Mouse (Mus musculus) heart, adult 9 months (tissue): ENCODE measurements around the gene Traf3.

ENCODE experiments used
- DNase-seq, 2 experiments: peaks; one replicate each; pipeline ENCODE4 v3.0.0; 2022; ENCODE audit warnings: low spot score in 2 of 2

Gene Traf3

GRCm38 (mm10) chr12:111251227-111251626 lies 85.1 kb downstream of the Traf3 start:
- DNase-seq = no peak

- no peak for DNase-seq
Measured at GRCm38 (mm10) chr12:111263650-111264049, 97.5 kb downstream of the Traf3 start.

GRCm38 (mm10) chr12:111265212-111265611 lies 99.0 kb downstream of the Traf3 start:
- DNase-seq = no peak

GRCm38 (mm10) chr12:111266592-111266991 lies 100.4 kb downstream of the Traf3 start:
- no peak for DNase-seq

GRCm38 (mm10) chr12:111267673-111268325 lies 101.6 kb downstream of the Traf3 start:
- no peak for DNase-seq

GRCm38 (mm10) chr12:111270629-111271277 lies 104.6 kb downstream of the Traf3 start, which contains the start of gene Amn:
Gene Amn (plus strand): TSS chr12:111271095.
- DNase-seq = no peak

GRCm38 (mm10) chr12:111271406-111271805 lies 105.2 kb downstream of the Traf3 start:
- no peak for DNase-seq

- DNase-seq = no peak
Measured at GRCm38 (mm10) chr12:111271966-111272365, 105.8 kb downstream of the Traf3 start.

- peak; percentile 16 to 49 for DNase-seq
Measured at GRCm38 (mm10) chr12:111272420-111272819, 106.2 kb downstream of the Traf3 start.

GRCm38 (mm10) chr12:111274006-111274405 lies 107.8 kb downstream of the Traf3 start:
- DNase-seq = no peak

- no peak for DNase-seq
Measured at GRCm38 (mm10) chr12:111274447-111275149, 108.4 kb downstream of the Traf3 start.

GRCm38 (mm10) chr12:111275150-111275841 lies 109.1 kb downstream of the Traf3 start:
- no peak for DNase-seq

- no peak for DNase-seq
Measured at GRCm38 (mm10) chr12:111276371-111276770, 110.2 kb downstream of the Traf3 start.

GRCm38 (mm10) chr12:111283573-111283972 lies 117.4 kb downstream of the Traf3 start:
- DNase-seq = no peak

- DNase-seq = no peak
Measured at GRCm38 (mm10) chr12:111284532-111284931, 118.4 kb downstream of the Traf3 start.

- DNase-seq = no peak
Measured at GRCm38 (mm10) chr12:111293025-111293424, 126.9 kb downstream of the Traf3 start.

- DNase-seq = no peak
Measured at GRCm38 (mm10) chr12:111301322-111302017, 135.3 kb downstream of the Traf3 start.

GRCm38 (mm10) chr12:111302018-111302345 lies 135.8 kb downstream of the Traf3 start:
- DNase-seq = no peak

- DNase-seq = no peak
Measured at GRCm38 (mm10) chr12:111303702-111304337, 137.7 kb downstream of the Traf3 start.

GRCm38 (mm10) chr12:111306821-111307220 lies 140.7 kb downstream of the Traf3 start:
- no peak for DNase-seq

- DNase-seq = no peak
Measured at GRCm38 (mm10) chr12:111309256-111309655, 143.1 kb downstream of the Traf3 start.
